Mouse (Mus musculus) ES-E14 (cell line): ENCODE measurements around the gene Zfp184.

ENCODE experiments used
- CHD2 ChIP-seq: IDR thresholded peaks from 2 replicates; pipeline ENCODE4 v1.6.1; 2014; ENCODE audit warnings: mild to moderate bottlenecking, low read depth, low read length, inconsistent platforms
- ZC3H11A ChIP-seq: IDR thresholded peaks from 2 replicates; pipeline ENCODE4 v1.6.1; 2012; ENCODE audit warnings: low read depth, mild to moderate bottlenecking, inconsistent platforms, low read length, borderline replicate concordance

DNA sequence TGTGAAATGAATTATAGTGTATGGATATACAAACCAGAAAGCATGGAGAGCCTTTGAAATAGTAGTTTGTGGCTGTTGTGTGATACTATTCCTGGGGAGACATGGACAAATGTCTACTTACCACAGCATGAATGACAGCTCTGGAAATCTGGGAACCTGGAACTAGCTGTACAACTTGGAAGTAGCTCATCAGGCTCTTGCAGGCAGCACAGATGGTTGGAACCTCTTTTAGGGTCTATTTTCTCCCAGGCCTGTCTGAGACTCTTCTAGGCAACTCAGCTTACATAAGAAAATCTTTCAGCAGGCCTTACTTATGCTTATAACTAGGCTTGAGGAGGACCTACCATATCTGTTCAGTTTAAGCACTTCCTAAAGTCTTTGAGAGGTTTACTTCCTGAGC is 21.5 kb upstream of the Zfp184 start:
- TF ChIP-seq CHD2: no peak
- TF ChIP-seq ZC3H11A: no peak
